15 mouse cellular contexts compared by ENCODE assay signal in genomic region chr8:109865536-109865935, GRCm38 (mm10). TPM values are rescaled to one million over a fixed set of nuclear protein-coding genes. Genes with fewer than 3 reads are reported as not detected.
DNase-seq lines count a peak whose midpoint lies in the region; ATAC-seq and TF ChIP-seq lines count a peak whose summit lies in the region.
"Had no signal": no experiment of that assay in that cellular context is flagged by ENCODE, and none has a peak within 500 bp of the region (broad histone marks: within the 10 kb centered on the region; RNA-seq: fewer than 3 reads in every experiment).

No protein-coding gene starts in this region.

- no peak overlapping the region for H3K4me3 ChIP-seq in heart, embryonic 11.5 days (ENCODE audit: low read depth, low read length)
- no peak overlapping the region for H3K4me3 ChIP-seq in heart, embryonic 12.5 days
- no peak overlapping the region for H3K4me3 ChIP-seq in small intestine, adult 2 months (ENCODE audit: low read depth, low read length)
- no peak overlapping the region for H3K4me3 ChIP-seq in forebrain, embryonic 16.5 days (replicated peaks; ENCODE audit: low read length)
- no peak overlapping the region for H3K4me3 ChIP-seq in intestine, embryonic 15.5 days (replicated peaks)
- H3K4me3 ChIP-seq: heart, embryonic 10.5 days; hindbrain, embryonic 12.5 days; kidney, embryonic 15.5 days; limb, embryonic 12.5 days; stomach, embryonic 15.5 days had no signal

- TF ChIP-seq POLR2A in small intestine, adult 2 months (IDR thresholded peaks at IDR 0.05; ENCODE audit: low read depth, low read length), result no peak

- H3K4me1 ChIP-seq in heart, embryonic 11.5 days (ENCODE audit: control insufficient read depth, insufficient read depth, low read length), result peaks cover 6% of the 10 kb centered on the region
- H3K4me1 ChIP-seq in heart, embryonic 12.5 days (replicated peaks), result 0 out of 2 replicates have a peak, but pooled peaks cover 7% of the 10 kb centered on the region
- peaks cover 7% of the 10 kb centered on the region; the same call in 1 of the 2 replicates for H3K4me1 ChIP-seq in small intestine, adult 2 months (ENCODE audit: control insufficient read depth, insufficient read depth, insufficient read length, low read length)
- peaks cover 11% of the 10 kb centered on the region for H3K4me1 ChIP-seq in forebrain, embryonic 16.5 days (replicated peaks; ENCODE audit: control insufficient read depth, insufficient read depth, low read length)
- 0 out of 2 replicates have a peak, but pooled peaks cover 2% of the 10 kb centered on the region for H3K4me1 ChIP-seq in intestine, embryonic 15.5 days (replicated peaks)

- TF ChIP-seq CTCF in small intestine, adult 2 months (IDR thresholded peaks at IDR 0.05; ENCODE audit: extremely low read depth, insufficient read length, insufficient replicate concordance, low read depth, low read length), result no peak

- H3K27ac ChIP-seq in heart, embryonic 11.5 days (ENCODE audit: low read depth, low read length), result peak overlapping the region; percentile 31; the same call in 1 of the 2 replicates
- no peak overlapping the region for H3K27ac ChIP-seq in heart, embryonic 12.5 days (ENCODE audit: poor library complexity, severe bottlenecking)
- peak overlapping the region; percentile 72 for H3K27ac ChIP-seq in small intestine, adult 2 months (ENCODE audit: insufficient read depth, low read depth, low read length)
- H3K27ac ChIP-seq in forebrain, embryonic 16.5 days (ENCODE audit: low read length), result no peak overlapping the region
- H3K27ac ChIP-seq in intestine, embryonic 15.5 days, result no peak overlapping the region
- H3K27ac ChIP-seq: heart, embryonic 10.5 days; hindbrain, embryonic 12.5 days; kidney, embryonic 15.5 days; limb, embryonic 12.5 days; stomach, embryonic 15.5 days had no signal

- WGBS in heart, embryonic 11.5 days (ENCODE audit: insufficient replicate concordance), result 74% methylated on average over 4 of the region's 4 CpGs
- WGBS in heart, embryonic 12.5 days, result 68% methylated on average over 4 of the region's 4 CpGs
- WGBS in small intestine, adult 2 months, result 60% methylated on average over 4 of the region's 4 CpGs
- 82% methylated on average over 4 of the region's 4 CpGs for WGBS in forebrain, embryonic 16.5 days
- 80% methylated on average over 4 of the region's 4 CpGs for WGBS in intestine, embryonic 15.5 days

- H3K9ac ChIP-seq in heart, embryonic 11.5 days (ENCODE audit: low read depth, low read length), result no peak overlapping the region
- no peak overlapping the region for H3K9ac ChIP-seq in heart, embryonic 12.5 days
- no peak overlapping the region for H3K9ac ChIP-seq in forebrain, embryonic 16.5 days (replicated peaks; ENCODE audit: low read depth, low read length)
- no peak overlapping the region for H3K9ac ChIP-seq in intestine, embryonic 15.5 days
- H3K9ac ChIP-seq: hindbrain, embryonic 12.5 days; kidney, embryonic 15.5 days; limb, embryonic 12.5 days; stomach, embryonic 15.5 days had no signal

- H3K9me3 ChIP-seq in heart, embryonic 11.5 days (replicated peaks; ENCODE audit: control insufficient read depth, low read length), result no peaks in the 10 kb centered on the region
- no peaks in the 10 kb centered on the region for H3K9me3 ChIP-seq in heart, embryonic 12.5 days (replicated peaks)
- no peaks in the 10 kb centered on the region for H3K9me3 ChIP-seq in forebrain, embryonic 16.5 days (ENCODE audit: control insufficient read depth, low read length)
- no peaks in the 10 kb centered on the region for H3K9me3 ChIP-seq in intestine, embryonic 15.5 days
- H3K9me3 ChIP-seq: heart, embryonic 10.5 days; hindbrain, embryonic 12.5 days; kidney, embryonic 15.5 days; limb, embryonic 12.5 days; stomach, embryonic 15.5 days had no signal

- intact Hi-C loops in left cerebral cortex, postnatal 25 days (cut with DNase I), result loop anchor here (5.0 to 10.0 kb wide), 2 partner anchors 82 to 209 kb away; partner anchors contain the start of gene Zfp612

- H3K27me3 ChIP-seq in heart, embryonic 11.5 days (ENCODE audit: control insufficient read depth, insufficient read depth, low read length), result no peaks in the 10 kb centered on the region
- H3K27me3 ChIP-seq in heart, embryonic 12.5 days (replicated peaks), result no peaks in the 10 kb centered on the region
- no peaks in the 10 kb centered on the region for H3K27me3 ChIP-seq in small intestine, adult 2 months (ENCODE audit: control insufficient read depth, insufficient read depth, low read length)
- H3K27me3 ChIP-seq in forebrain, embryonic 16.5 days (replicated peaks; ENCODE audit: control insufficient read depth, insufficient read depth, low read length), result no peaks in the 10 kb centered on the region
- no peaks in the 10 kb centered on the region for H3K27me3 ChIP-seq in intestine, embryonic 15.5 days (replicated peaks)
- H3K27me3 ChIP-seq: hindbrain, embryonic 12.5 days; kidney, embryonic 15.5 days; limb, embryonic 12.5 days; stomach, embryonic 15.5 days had no signal

- peaks cover 2% of the 10 kb centered on the region; the same call in 1 of the 2 replicates for H3K36me3 ChIP-seq in heart, embryonic 11.5 days (ENCODE audit: control insufficient read depth, insufficient read depth, low read length)
- H3K36me3 ChIP-seq in heart, embryonic 12.5 days, result peaks cover 23% of the 10 kb centered on the region
- H3K36me3 ChIP-seq in small intestine, adult 2 months (ENCODE audit: control insufficient read depth, insufficient read depth, low read length), result peaks cover 15% of the 10 kb centered on the region
- H3K36me3 ChIP-seq in forebrain, embryonic 16.5 days (ENCODE audit: control insufficient read depth, insufficient read depth), result peaks cover 8% of the 10 kb centered on the region; the same call in 1 of the 2 replicates
- H3K36me3 ChIP-seq in intestine, embryonic 15.5 days, result 0 out of 2 replicates have a peak, but pooled peaks cover 6% of the 10 kb centered on the region

- no peak overlapping the region for H3K4me2 ChIP-seq in heart, embryonic 11.5 days
- no peak overlapping the region for H3K4me2 ChIP-seq in heart, embryonic 12.5 days
- H3K4me2 ChIP-seq in forebrain, embryonic 16.5 days (ENCODE audit: low read length), result no peak overlapping the region
- H3K4me2 ChIP-seq in intestine, embryonic 15.5 days (replicated peaks), result no peak overlapping the region
- H3K4me2 ChIP-seq: hindbrain, embryonic 12.5 days; kidney, embryonic 15.5 days; limb, embryonic 12.5 days; stomach, embryonic 15.5 days had no signal

- peak; percentile 28 for DNase-seq in spleen, adult 12 weeks (ENCODE audit: low spot score)
- DNase-seq in spleen, adult 18-20 months, result no peak
- DNase-seq in left cerebral cortex, postnatal 25 days (ENCODE audit: low spot score in 2 of 2), result peak; percentile 42 to 82
- DNase-seq: embryo, embryonic 11 days had no signal

- ATAC-seq in heart, embryonic 11.5 days (replicated peaks; ENCODE audit: insufficient number of reproducible peaks, low FRiP score, low TSS enrichment), result no peak
- no peak for ATAC-seq in heart, embryonic 12.5 days (ENCODE audit: insufficient number of reproducible peaks, low FRiP score)
- ATAC-seq in forebrain, embryonic 16.5 days, result no peak
- ATAC-seq in intestine, embryonic 15.5 days, result no peak
- ATAC-seq: forebrain, embryonic 14.5 days had no signal

RNA-seq across cellular contexts. Expression of gene Phlpp2, which starts 2.8 kb away (rescaled TPM):
- polyA plus RNA-seq in heart, embryonic 11.5 days (2014; fragmentation: Nextera tagmentation; extraction: Ambion mirVana), result 2.2 and 3.3 TPM in 2 replicates
- polyA plus RNA-seq in heart, embryonic 12.5 days (2016; fragmentation: Nextera tagmentation; extraction: Ambion mirVana), result 1.5 and 1.8 TPM in 2 replicates
- total RNA-seq in left cerebral cortex, postnatal 25 days (2021), result 10 to 100 TPM; 33.7 to 35.1 TPM
- 6.0 and 25.0 TPM in 2 replicates for polyA plus RNA-seq in small intestine, adult 2 months (2012; rRNA removed)
- 3.8 and 4.0 TPM in 2 replicates for polyA plus RNA-seq in forebrain, embryonic 16.5 days (2015; fragmentation: Nextera tagmentation; extraction: Ambion mirVana)
- polyA plus RNA-seq in intestine, embryonic 15.5 days (2015; fragmentation: Nextera tagmentation; extraction: Ambion mirVana), result 2.1 and 2.4 TPM in 2 replicates

Comparison
In these comparisons a context has a peak if more than half of its experiments do, and no peak if none do; other contexts are left out.
1. H3K27ac ChIP-seq: peak in heart, embryonic 11.5 days (single experiment) and small intestine, adult 2 months (single experiment); none in heart, embryonic 12.5 days (single experiment), forebrain, embryonic 16.5 days (single experiment) and intestine, embryonic 15.5 days (single experiment).
2. DNase-seq: peak in spleen, adult 12 weeks (single experiment) and left cerebral cortex, postnatal 25 days (2 of 2); none in spleen, adult 18-20 months (0 of 2).